8 mouse cellular contexts compared by ENCODE assay signal in the genomic region with DNA sequence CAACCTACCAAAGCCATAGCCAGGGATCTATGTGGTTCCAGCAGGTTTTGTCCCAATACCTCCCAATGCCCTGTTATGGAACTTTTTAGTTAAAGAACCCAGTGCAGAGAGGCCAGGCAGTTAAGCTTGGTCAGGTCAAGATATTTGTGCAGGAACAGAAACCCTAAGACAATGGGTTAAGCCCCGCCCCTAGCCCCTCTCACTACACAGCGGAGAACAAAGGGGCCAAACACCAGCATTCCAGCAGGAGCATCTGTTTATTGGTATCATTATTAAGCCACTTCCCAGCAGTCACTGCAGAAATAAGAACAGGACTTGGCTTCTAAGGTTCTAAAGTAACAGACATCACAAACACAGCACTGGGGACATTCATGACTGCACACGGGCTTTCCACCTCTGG. TPM values are rescaled to one million over a fixed set of nuclear protein-coding genes. Genes with fewer than 3 reads are reported as not detected.
DNase-seq lines count a peak whose midpoint lies in the region; ATAC-seq and TF ChIP-seq lines count a peak whose summit lies in the region.

No protein-coding gene starts in this region.

- H3K9me3 ChIP-seq in kidney, embryonic 14.5 days (ENCODE audit: control insufficient read depth, low read length) = no peaks in the 10 kb centered on the region
- H3K9me3 ChIP-seq in hindbrain, postnatal 0 days (ENCODE audit: low read length) = no peaks in the 10 kb centered on the region
- no peaks in the 10 kb centered on the region; the same call in 1 of the 2 replicates for H3K9me3 ChIP-seq in midbrain, embryonic 16.5 days (replicated peaks; ENCODE audit: control insufficient read depth, low read length, poor library complexity, severe bottlenecking)

- no peak overlapping the region for H3K9ac ChIP-seq in kidney, embryonic 14.5 days (ENCODE audit: low read depth, low read length)
- no peak overlapping the region for H3K9ac ChIP-seq in hindbrain, postnatal 0 days (replicated peaks; ENCODE audit: low read length)
- H3K9ac ChIP-seq in midbrain, embryonic 16.5 days (ENCODE audit: low read depth, low read length) = no peak overlapping the region

- H3K27me3 ChIP-seq in kidney, embryonic 14.5 days (ENCODE audit: control insufficient read depth, insufficient read depth, low read length) = no peaks in the 10 kb centered on the region
- H3K27me3 ChIP-seq in hindbrain, postnatal 0 days (ENCODE audit: insufficient read depth, low read length) = no peaks in the 10 kb centered on the region
- H3K27me3 ChIP-seq in midbrain, embryonic 16.5 days (ENCODE audit: control insufficient read depth, insufficient read depth, low read depth, low read length) = no peaks in the 10 kb centered on the region

- no peak for TF ChIP-seq CTCF in hindbrain, postnatal 0 days (IDR thresholded peaks at IDR 0.05; ENCODE audit: low read depth)

- peak; percentile 20 for ATAC-seq in kidney, embryonic 14.5 days (ENCODE audit: low FRiP score, low TSS enrichment)
- 0 out of 2 replicates have a peak, but pooled peaks have one; percentile 4 for ATAC-seq in hindbrain, postnatal 0 days
- ATAC-seq in midbrain, embryonic 16.5 days = no peak

- no peak overlapping the region for H3K27ac ChIP-seq in kidney, embryonic 14.5 days (ENCODE audit: low read depth, low read length)
- H3K27ac ChIP-seq in hindbrain, postnatal 0 days = peak overlapping the region; percentile 43; the same call in 1 of the 2 replicates
- H3K27ac ChIP-seq in midbrain, embryonic 16.5 days (ENCODE audit: low read length) = peak overlapping the region; percentile 48; the same call in 1 of the 2 replicates

- 79% methylated on average over 3 of the region's 3 CpGs for WGBS in kidney, embryonic 14.5 days
- WGBS in hindbrain, postnatal 0 days = 80% methylated on average over 3 of the region's 3 CpGs
- WGBS in midbrain, embryonic 16.5 days = 69% methylated on average over 3 of the region's 3 CpGs

- H3K4me3 ChIP-seq in kidney, embryonic 14.5 days (ENCODE audit: low read length) = no peak overlapping the region
- H3K4me3 ChIP-seq in hindbrain, postnatal 0 days (ENCODE audit: low read length) = no peak overlapping the region
- no peak overlapping the region for H3K4me3 ChIP-seq in midbrain, embryonic 16.5 days (ENCODE audit: low read depth, low read length)

- peaks cover 13% of the 10 kb centered on the region for H3K4me1 ChIP-seq in kidney, embryonic 14.5 days (ENCODE audit: control insufficient read depth, insufficient read depth, low read length)
- no peaks in the 10 kb centered on the region for H3K4me1 ChIP-seq in hindbrain, postnatal 0 days (ENCODE audit: insufficient read depth, low read length)
- H3K4me1 ChIP-seq in midbrain, embryonic 16.5 days (ENCODE audit: control insufficient read depth, insufficient read depth, low read length) = peaks cover 7% of the 10 kb centered on the region; the same call in 1 of the 2 replicates

- H3K36me3 ChIP-seq in kidney, embryonic 14.5 days (ENCODE audit: control insufficient read depth, insufficient read depth, low read length) = no peaks in the 10 kb centered on the region
- no peaks in the 10 kb centered on the region for H3K36me3 ChIP-seq in hindbrain, postnatal 0 days (ENCODE audit: insufficient read depth, low read length)
- no peaks in the 10 kb centered on the region for H3K36me3 ChIP-seq in midbrain, embryonic 16.5 days (ENCODE audit: control insufficient read depth, insufficient read depth, low read length)

- H3K4me2 ChIP-seq in kidney, embryonic 14.5 days (replicated peaks; ENCODE audit: low read depth, low read length) = no peak overlapping the region
- no peak overlapping the region for H3K4me2 ChIP-seq in hindbrain, postnatal 0 days (ENCODE audit: low read depth, low read length)
- no peak overlapping the region for H3K4me2 ChIP-seq in midbrain, embryonic 16.5 days (ENCODE audit: low read length)

- DNase-seq in kidney, adult 11 months = no peak
- DNase-seq in ZHBTc4 (ENCODE audit: low read depth, low spot score) = peak; percentile 53
- no peak for DNase-seq in hindbrain, postnatal 0 days (ENCODE audit: low spot score)
- DNase-seq in left cerebral cortex, adult 11 months (ENCODE audit: low spot score) = no peak
- DNase-seq in right cerebral cortex, adult 2 months (ENCODE audit: low spot score in 2 of 2) = no peak
- no peak for DNase-seq in spleen, adult 12 weeks (ENCODE audit: low spot score)

RNA-seq across cellular contexts. Expression of a gene that starts 27.4 kb away (rescaled TPM):
- polyA plus RNA-seq in kidney, embryonic 14.5 days (2014; fragmentation: Nextera tagmentation; extraction: Ambion mirVana) = 6.0 and 10.4 TPM in 2 replicates
- total RNA-seq in hindbrain, postnatal 0 days (2014; rRNA removed) = 3.4 and 6.0 TPM in 2 replicates
- polyA plus RNA-seq in hindbrain, postnatal 0 days (2015; fragmentation: Nextera tagmentation; extraction: Ambion mirVana) = 9.2 and 12.2 TPM in 2 replicates
- polyA plus RNA-seq in midbrain, embryonic 16.5 days (2015; fragmentation: Nextera tagmentation; extraction: Ambion mirVana) = 2.7 and 3.2 TPM in 2 replicates

RNA-seq across cellular contexts. Expression of a gene that starts 36.5 kb away (rescaled TPM):
- 15.4 and 17.1 TPM in 2 replicates for polyA plus RNA-seq in kidney, embryonic 14.5 days (2014; fragmentation: Nextera tagmentation; extraction: Ambion mirVana)
- total RNA-seq in hindbrain, postnatal 0 days (2014; rRNA removed) = 26.6 and 33.5 TPM in 2 replicates
- polyA plus RNA-seq in hindbrain, postnatal 0 days (2015; fragmentation: Nextera tagmentation; extraction: Ambion mirVana) = 23.2 and 23.7 TPM in 2 replicates
- polyA plus RNA-seq in midbrain, embryonic 16.5 days (2015; fragmentation: Nextera tagmentation; extraction: Ambion mirVana) = 15.0 and 20.2 TPM in 2 replicates
